ENCODE assay signal across 8 mouse cellular contexts in the genomic region with DNA sequence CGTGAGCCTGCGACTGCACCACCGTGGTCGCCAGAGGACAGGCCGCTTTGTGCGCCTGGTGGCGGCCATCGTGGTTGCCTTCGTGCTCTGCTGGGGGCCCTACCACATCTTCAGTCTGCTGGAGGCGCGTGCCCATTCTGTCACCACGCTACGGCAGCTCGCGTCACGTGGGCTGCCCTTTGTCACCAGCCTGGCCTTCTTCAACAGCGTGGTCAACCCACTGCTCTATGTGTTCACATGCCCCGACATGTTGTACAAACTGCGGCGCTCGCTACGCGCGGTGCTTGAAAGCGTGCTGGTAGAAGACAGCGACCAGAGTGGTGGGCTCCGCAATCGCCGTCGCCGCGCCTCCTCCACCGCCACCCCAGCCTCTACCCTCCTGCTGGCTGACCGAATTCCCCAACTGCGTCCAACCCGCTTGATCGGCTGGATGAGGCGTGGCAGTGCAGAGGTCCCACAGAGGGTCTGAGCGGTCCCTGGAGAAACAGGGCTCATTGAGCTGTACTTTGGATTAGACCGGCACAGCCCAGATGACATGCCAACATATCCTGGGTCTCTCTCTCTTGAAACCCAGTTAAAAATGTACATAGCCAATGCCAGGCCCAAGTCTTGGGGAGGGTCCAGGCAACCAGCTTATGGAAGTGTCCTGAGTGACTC. TPM values are rescaled to one million over a fixed set of nuclear protein-coding genes. Genes with fewer than 3 reads are reported as not detected.
DNase-seq lines count a peak whose midpoint lies in the region; ATAC-seq and TF ChIP-seq lines count a peak whose summit lies in the region.

No protein-coding gene starts in this region.

- no peaks in the 10 kb centered on the region for H3K9me3 ChIP-seq in kidney, embryonic 14.5 days (ENCODE audit: control insufficient read depth, low read length)
- H3K9me3 ChIP-seq in forebrain, embryonic 12.5 days, result 0 out of 2 replicates have a peak, but pooled peaks cover 3% of the 10 kb centered on the region
- H3K9me3 ChIP-seq in limb, embryonic 14.5 days (ENCODE audit: control insufficient read depth, low read length), result no peaks in the 10 kb centered on the region
- H3K9me3 ChIP-seq in neural tube, embryonic 15.5 days (replicated peaks), result no peaks in the 10 kb centered on the region

- no peak overlapping the region for H3K27ac ChIP-seq in kidney, embryonic 14.5 days (ENCODE audit: low read depth, low read length)
- H3K27ac ChIP-seq in forebrain, embryonic 12.5 days, result peak overlapping the region; percentile 68; the same call in 1 of the 2 replicates
- no peak overlapping the region for H3K27ac ChIP-seq in limb, embryonic 14.5 days (replicated peaks; ENCODE audit: low read depth, low read length)
- H3K27ac ChIP-seq in neural tube, embryonic 15.5 days (replicated peaks), result peak overlapping the region; percentile 73
- H3K27ac ChIP-seq in thymus, adult 2 months (ENCODE audit: control insufficient read depth, insufficient read depth, low read length), result no peak overlapping the region

- H3K9ac ChIP-seq in kidney, embryonic 14.5 days (ENCODE audit: low read depth, low read length), result peak overlapping the region; percentile 54
- peak overlapping the region; percentile 61 for H3K9ac ChIP-seq in forebrain, embryonic 12.5 days
- H3K9ac ChIP-seq in limb, embryonic 14.5 days (ENCODE audit: low read depth, low read length, severe bottlenecking), result peak overlapping the region; percentile 60
- H3K9ac ChIP-seq in neural tube, embryonic 15.5 days (replicated peaks), result peak overlapping the region; percentile 50

- no peak for TF ChIP-seq CTCF in thymus, adult 2 months (IDR thresholded peaks at IDR 0.05; ENCODE audit: borderline replicate concordance, control insufficient read depth, extremely low read depth, insufficient read depth, low read length, poor library complexity)

- peak overlapping the region; percentile 32 for H3K4me3 ChIP-seq in kidney, embryonic 14.5 days (ENCODE audit: low read length)
- peak overlapping the region; percentile 41 for H3K4me3 ChIP-seq in forebrain, embryonic 12.5 days (replicated peaks)
- H3K4me3 ChIP-seq in limb, embryonic 14.5 days (replicated peaks; ENCODE audit: low read length), result peak overlapping the region; percentile 43
- H3K4me3 ChIP-seq in neural tube, embryonic 15.5 days (replicated peaks), result peak overlapping the region; percentile 38
- H3K4me3 ChIP-seq in thymus, adult 2 months (ENCODE audit: control insufficient read depth, insufficient read depth, low read length), result no peak overlapping the region

- 2% methylated on average over 40 of the region's 40 CpGs for WGBS in kidney, embryonic 14.5 days
- WGBS in forebrain, embryonic 12.5 days, result 2% methylated on average over 40 of the region's 40 CpGs
- 5% methylated on average over 40 of the region's 40 CpGs for WGBS in limb, embryonic 14.5 days
- WGBS in neural tube, embryonic 15.5 days, result 3% methylated on average over 40 of the region's 40 CpGs
- 76% methylated on average over 40 of the region's 40 CpGs for WGBS in thymus, adult 2 months

- H3K4me2 ChIP-seq in kidney, embryonic 14.5 days (replicated peaks; ENCODE audit: low read depth, low read length), result peak overlapping the region; percentile 65
- H3K4me2 ChIP-seq in forebrain, embryonic 12.5 days, result peak overlapping the region; percentile 79
- H3K4me2 ChIP-seq in limb, embryonic 14.5 days (replicated peaks; ENCODE audit: low read depth, low read length, severe bottlenecking), result peak overlapping the region; percentile 74
- peak overlapping the region; percentile 84 for H3K4me2 ChIP-seq in neural tube, embryonic 15.5 days

- DNase-seq in kidney, adult 11 months, result no peak
- peak; percentile 24 for DNase-seq in adrenal gland, postnatal 14 days
- DNase-seq in limb, embryonic 14.5 days (ENCODE audit: low spot score), result peak; percentile 7
- DNase-seq in thymus, adult 2 months, result no peak
- DNase-seq in ovary, postnatal 36 days (ENCODE audit: low spot score), result no peak

- H3K4me1 ChIP-seq in kidney, embryonic 14.5 days (ENCODE audit: control insufficient read depth, insufficient read depth, low read length), result 0 out of 2 replicates have a peak, but pooled peaks cover 3% of the 10 kb centered on the region
- peaks cover 9% of the 10 kb centered on the region for H3K4me1 ChIP-seq in forebrain, embryonic 12.5 days
- peaks cover 8% of the 10 kb centered on the region; the same call in 1 of the 2 replicates for H3K4me1 ChIP-seq in limb, embryonic 14.5 days (ENCODE audit: control insufficient read depth, insufficient read depth, low read length)
- peaks cover 18% of the 10 kb centered on the region for H3K4me1 ChIP-seq in neural tube, embryonic 15.5 days
- H3K4me1 ChIP-seq in thymus, adult 2 months (replicated peaks; ENCODE audit: control insufficient read depth, insufficient read depth, low read length), result 0 out of 2 replicates have a peak, but pooled peaks cover 7% of the 10 kb centered on the region

- no peaks in the 10 kb centered on the region for H3K27me3 ChIP-seq in kidney, embryonic 14.5 days (ENCODE audit: control insufficient read depth, insufficient read depth, low read length)
- peaks cover 20% of the 10 kb centered on the region; the same call in 1 of the 2 replicates for H3K27me3 ChIP-seq in forebrain, embryonic 12.5 days
- H3K27me3 ChIP-seq in limb, embryonic 14.5 days (ENCODE audit: control insufficient read depth, insufficient read depth, low read length), result no peaks in the 10 kb centered on the region
- no peaks in the 10 kb centered on the region for H3K27me3 ChIP-seq in neural tube, embryonic 15.5 days (replicated peaks)
- H3K27me3 ChIP-seq in thymus, adult 2 months (ENCODE audit: control insufficient read depth, insufficient read depth, low read length), result no peaks in the 10 kb centered on the region; the same call in 1 of the 2 replicates

- ATAC-seq in kidney, embryonic 14.5 days (ENCODE audit: low FRiP score, low TSS enrichment), result peak; percentile 74
- ATAC-seq in forebrain, embryonic 12.5 days (ENCODE audit: low FRiP score), result peak; percentile 85
- ATAC-seq in limb, embryonic 14.5 days (ENCODE audit: low FRiP score, low read depth), result peak; percentile 62
- ATAC-seq in neural tube, embryonic 15.5 days (ENCODE audit: low FRiP score), result peak; percentile 87

- peaks cover 39% of the 10 kb centered on the region for H3K36me3 ChIP-seq in kidney, embryonic 14.5 days (ENCODE audit: control insufficient read depth, insufficient read depth, low read length)
- H3K36me3 ChIP-seq in forebrain, embryonic 12.5 days (replicated peaks), result peaks cover 38% of the 10 kb centered on the region
- peaks cover 42% of the 10 kb centered on the region for H3K36me3 ChIP-seq in limb, embryonic 14.5 days (ENCODE audit: control insufficient read depth, insufficient read depth, low read length)
- H3K36me3 ChIP-seq in neural tube, embryonic 15.5 days, result peaks cover 25% of the 10 kb centered on the region
- no peaks in the 10 kb centered on the region for H3K36me3 ChIP-seq in thymus, adult 2 months (ENCODE audit: control insufficient read depth, insufficient read depth, low read length)

- TF ChIP-seq POLR2A in limb, embryonic 14.5 days (IDR thresholded peaks at IDR 0.05; ENCODE audit: borderline replicate concordance, extremely low read depth, insufficient read depth, insufficient read length), result no peak
- no peak for TF ChIP-seq POLR2A in thymus, adult 2 months (IDR thresholded peaks at IDR 0.05; ENCODE audit: control insufficient read depth, extremely low read depth, insufficient read depth, low read length, poor library complexity)

RNA-seq across cellular contexts. Expression of a gene that starts 4.0 kb away (rescaled TPM):
- polyA plus RNA-seq in kidney, embryonic 14.5 days (2014; fragmentation: Nextera tagmentation; extraction: Ambion mirVana), result not detected in 2 replicates
- total RNA-seq in adrenal gland, postnatal 14 days (2021), result not detected in 2 replicates
- polyA plus RNA-seq in forebrain, embryonic 12.5 days (2016; fragmentation: Nextera tagmentation; extraction: Ambion mirVana), result 0.08 TPM in 1 of 2 replicates, not detected in the other
- 0.15 and 0.33 TPM in 2 replicates for polyA plus RNA-seq in limb, embryonic 14.5 days (2012; rRNA removed)
- 0.07 TPM in 2 replicates for polyA plus RNA-seq in limb, embryonic 14.5 days (2014; fragmentation: Nextera tagmentation; extraction: Ambion mirVana)
- polyA plus RNA-seq in neural tube, embryonic 15.5 days (2015; fragmentation: Nextera tagmentation; extraction: Ambion mirVana), result 0.19 TPM in 1 of 2 replicates, not detected in the other
- polyA plus RNA-seq in thymus, adult 2 months (2012; rRNA removed), result 0.73 and 1.0 TPM in 2 replicates

RNA-seq across cellular contexts. Expression of a gene that starts 8.1 kb away (rescaled TPM):
- polyA plus RNA-seq in kidney, embryonic 14.5 days (2014; fragmentation: Nextera tagmentation; extraction: Ambion mirVana), result 26.0 and 32.7 TPM in 2 replicates
- 13.6 and 14.2 TPM in 2 replicates for total RNA-seq in adrenal gland, postnatal 14 days (2021)
- polyA plus RNA-seq in forebrain, embryonic 12.5 days (2016; fragmentation: Nextera tagmentation; extraction: Ambion mirVana), result 26.2 and 27.0 TPM in 2 replicates
- 10.3 and 11.2 TPM in 2 replicates for polyA plus RNA-seq in limb, embryonic 14.5 days (2012; rRNA removed)
- 22.4 and 23.8 TPM in 2 replicates for polyA plus RNA-seq in limb, embryonic 14.5 days (2014; fragmentation: Nextera tagmentation; extraction: Ambion mirVana)
- 12.7 and 16.9 TPM in 2 replicates for polyA plus RNA-seq in neural tube, embryonic 15.5 days (2015; fragmentation: Nextera tagmentation; extraction: Ambion mirVana)
- 5.8 and 8.8 TPM in 2 replicates for polyA plus RNA-seq in thymus, adult 2 months (2012; rRNA removed)

RNA-seq across cellular contexts. Expression of a gene that starts 20.5 kb away (rescaled TPM):
- polyA plus RNA-seq in kidney, embryonic 14.5 days (2014; fragmentation: Nextera tagmentation; extraction: Ambion mirVana), result not detected in 2 replicates
- not detected in 2 replicates for total RNA-seq in adrenal gland, postnatal 14 days (2021)
- polyA plus RNA-seq in forebrain, embryonic 12.5 days (2016; fragmentation: Nextera tagmentation; extraction: Ambion mirVana), result not detected in 2 replicates
- 0.04 TPM in 1 of 2 replicates, not detected in the other for polyA plus RNA-seq in limb, embryonic 14.5 days (2012; rRNA removed)
- polyA plus RNA-seq in limb, embryonic 14.5 days (2014; fragmentation: Nextera tagmentation; extraction: Ambion mirVana), result not detected in 2 replicates
- polyA plus RNA-seq in neural tube, embryonic 15.5 days (2015; fragmentation: Nextera tagmentation; extraction: Ambion mirVana), result 0.18 and 0.44 TPM in 2 replicates
- polyA plus RNA-seq in thymus, adult 2 months (2012; rRNA removed), result 0.23 and 0.33 TPM in 2 replicates

RNA-seq across cellular contexts. Expression of a gene that starts 33.5 kb away (rescaled TPM):
- not detected in 2 replicates for polyA plus RNA-seq in kidney, embryonic 14.5 days (2014; fragmentation: Nextera tagmentation; extraction: Ambion mirVana)
- total RNA-seq in adrenal gland, postnatal 14 days (2021), result 4.4 and 8.0 TPM in 2 replicates
- polyA plus RNA-seq in forebrain, embryonic 12.5 days (2016; fragmentation: Nextera tagmentation; extraction: Ambion mirVana), result not detected in 2 replicates
- polyA plus RNA-seq in limb, embryonic 14.5 days (2012; rRNA removed), result 0.08 and 0.27 TPM in 2 replicates
- 0.57 TPM in 1 of 2 replicates, not detected in the other for polyA plus RNA-seq in limb, embryonic 14.5 days (2014; fragmentation: Nextera tagmentation; extraction: Ambion mirVana)
- polyA plus RNA-seq in neural tube, embryonic 15.5 days (2015; fragmentation: Nextera tagmentation; extraction: Ambion mirVana), result 1.0 TPM in 1 of 2 replicates, not detected in the other
- polyA plus RNA-seq in thymus, adult 2 months (2012; rRNA removed), result 1.8 and 2.8 TPM in 2 replicates

RNA-seq across cellular contexts. Expression of a gene that starts 45.9 kb away (rescaled TPM):
- polyA plus RNA-seq in kidney, embryonic 14.5 days (2014; fragmentation: Nextera tagmentation; extraction: Ambion mirVana), result 61.0 and 75.7 TPM in 2 replicates
- total RNA-seq in adrenal gland, postnatal 14 days (2021), result 125 and 126 TPM in 2 replicates
- polyA plus RNA-seq in forebrain, embryonic 12.5 days (2016; fragmentation: Nextera tagmentation; extraction: Ambion mirVana), result 43.3 and 49.6 TPM in 2 replicates
- 360 and 433 TPM in 2 replicates for polyA plus RNA-seq in limb, embryonic 14.5 days (2012; rRNA removed)
- polyA plus RNA-seq in limb, embryonic 14.5 days (2014; fragmentation: Nextera tagmentation; extraction: Ambion mirVana), result 39.7 and 43.6 TPM in 2 replicates
- polyA plus RNA-seq in neural tube, embryonic 15.5 days (2015; fragmentation: Nextera tagmentation; extraction: Ambion mirVana), result 41.6 and 42.7 TPM in 2 replicates
- 349 and 357 TPM in 2 replicates for polyA plus RNA-seq in thymus, adult 2 months (2012; rRNA removed)

Comparison
In these comparisons a context has a peak if more than half of its experiments do, and no peak if none do; other contexts are left out.
1. H3K27ac ChIP-seq: peak in forebrain, embryonic 12.5 days (single experiment) and neural tube, embryonic 15.5 days (single experiment); none in kidney, embryonic 14.5 days (single experiment), limb, embryonic 14.5 days (single experiment) and thymus, adult 2 months (single experiment).
2. DNase-seq: peak in adrenal gland, postnatal 14 days (single experiment) and limb, embryonic 14.5 days (single experiment); none in kidney, adult 11 months (single experiment), thymus, adult 2 months (single experiment) and ovary, postnatal 36 days (single experiment).
3. Peak in every context shown above with its lines, with median percentiles within 50 percentile points of each other: ATAC-seq, H3K4me2 ChIP-seq and H3K9ac ChIP-seq.